Mouse (Mus musculus) lung, postnatal 0 days (tissue): Measurements from ENCODE around the gene Rab17.
A peak's percentile ranks its signal among the peaks of the same experiment; 100 is the strongest.

Source experiments
- CTCF ChIP-seq: IDR thresholded peaks from 2 replicates; pipeline ENCODE4 v1.5.1; 2016; ENCODE audit warnings: antibody characterized with exemption, mild to moderate bottlenecking
- EP300 ChIP-seq: IDR thresholded peaks from 2 replicates; pipeline ENCODE4 v1.6.1; 2016; ENCODE audit warnings: antibody characterized with exemption, mild to moderate bottlenecking, control low read depth

- peak; percentile 35; the same call in 1 of the 2 replicates for TF ChIP-seq CTCF
- TF ChIP-seq EP300, result no peak
These were observed 47.8 kb upstream of the Rab17 start for GRCm38 (mm10) chr1:91017111-91017758.
